Mouse (Mus musculus) liver, postnatal 0 days (tissue): ENCODE data around the gene Esr1. TPM values are rescaled to one million over a fixed set of nuclear protein-coding genes. Genes with fewer than 3 reads are reported as not detected.

Experiments
- ATAC-seq: fragments of 200-750 bp; cut with Nextera tagmentation; 2 replicates; pipeline ENCODE4 v1.8.0; 2017; ENCODE audit warnings: mild to moderate bottlenecking, moderate library complexity
- DNase-seq: peaks from one replicate; pipeline ENCODE4 v3.0.0-alpha.2; 2016
- H3K27ac ChIP-seq: fragments of 300-500 bp; sonication (generic); 2 replicates; pipeline ENCODE4 v1.5.1; 2014; ENCODE audit warnings: antibody characterized with exemption, moderate library complexity, mild to moderate bottlenecking, low read depth
- H3K27me3 ChIP-seq: fragments of 300-500 bp; sonication (generic); 2 replicates; pipeline ENCODE4 v1.6.1; 2014; ENCODE audit warnings: low read length, control low read depth, mixed read lengths; ENCODE audit not compliant: insufficient read depth
- H3K36me3 ChIP-seq: fragments of 300-500 bp; sonication (generic); replicated peaks from 2 replicates; pipeline ENCODE4 v1.6.1; 2014; ENCODE audit warnings: mild to moderate bottlenecking, control low read depth, low read length, moderate library complexity, mixed read lengths; ENCODE audit not compliant: insufficient read depth
- H3K4me1 ChIP-seq: fragments of 300-500 bp; sonication (generic); 2 replicates; pipeline ENCODE4 v1.6.1; 2014; ENCODE audit warnings: antibody characterized with exemption, mild to moderate bottlenecking, control low read depth; ENCODE audit not compliant: insufficient read depth
- H3K4me2 ChIP-seq: fragments of 300-500 bp; sonication (generic); 2 replicates; pipeline ENCODE4 v1.6.1; 2014; ENCODE audit warnings: low read depth, mild to moderate bottlenecking, low read length, moderate library complexity, mixed read lengths
- H3K4me3 ChIP-seq: fragments of 300-500 bp; sonication (generic); 2 replicates; pipeline ENCODE4 v1.5.1; 2014; ENCODE audit warnings: low read depth, low read length
- H3K9ac ChIP-seq: fragments of 300-500 bp; sonication (generic); replicated peaks from 2 replicates; pipeline ENCODE4 v1.6.1; 2014; ENCODE audit warnings: mild to moderate bottlenecking, moderate library complexity
- H3K9me3 ChIP-seq: fragments of 300-500 bp; sonication (generic); 2 replicates; pipeline ENCODE4 v1.6.1; 2016; ENCODE audit warnings: mild to moderate bottlenecking, control low read depth, low read length, mixed read lengths
- CTCF ChIP-seq: sonication (generic); IDR thresholded peaks from 2 replicates; pipeline ENCODE4 v1.5.1; 2016; ENCODE audit warnings: antibody characterized with exemption, low read depth
- EP300 ChIP-seq: IDR thresholded peaks from 2 replicates; pipeline ENCODE4 v1.6.1; 2016; ENCODE audit warnings: antibody characterized with exemption, low read depth, mild to moderate bottlenecking
- WGBS: fragments of 180-500 bp; shearing (Covaris S2); extraction: QIAGEN DNeasy Blood & Tissue Kit; methylation state at CpG from one replicate; pipeline ENCODE4 v1.1.7; 2014; ENCODE audit not compliant: insufficient replicate concordance; 5-methylcytosine and 5-hydroxymethylcytosine counted together
- polyA plus RNA-seq: library from polyadenylated mRNA; unstranded; fragments of >200 nt; fragmentation: Nextera tagmentation; extraction: Ambion mirVana; gene quantifications from 2 replicates; pipeline ENCODE4 v1.2.1, GENCODE M21; 2015

The Esr1 gene
- polyA plus RNA-seq, 1 experiment from 2014 or later, result 1.0 TPM

DNA sequence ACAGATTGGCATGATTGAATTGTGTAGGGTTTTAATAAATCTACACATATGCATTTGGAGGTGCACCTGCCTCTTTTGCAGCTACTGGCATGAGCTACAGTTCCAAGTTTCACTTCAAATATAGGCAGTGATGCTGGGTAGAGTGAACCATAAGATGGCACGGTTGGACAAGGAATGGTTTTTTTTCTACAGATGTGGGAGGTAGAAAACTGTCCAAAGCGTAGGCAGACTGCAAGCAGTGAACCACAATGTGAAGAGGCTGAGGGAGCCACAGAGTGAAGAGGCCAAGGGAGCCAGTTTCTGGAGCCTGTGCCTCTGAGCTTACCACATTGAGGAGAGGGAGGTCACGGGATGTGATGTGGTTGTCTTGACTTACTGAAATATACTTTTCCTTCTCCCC lies 238.5 kb downstream of the Esr1 start:
- H3K4me3 ChIP-seq, result no peak overlapping the region
- no peaks in the 10 kb centered on the region for H3K36me3 ChIP-seq
- H3K27ac ChIP-seq, result no peak overlapping the region
- DNase-seq (no peak), ATAC-seq (no peak)
- no peak for TF ChIP-seq CTCF
- TF ChIP-seq EP300, result no peak
- 72% methylated on average over 3 of the region's 3 CpGs for WGBS
- H3K4me1 ChIP-seq, result no peaks in the 10 kb centered on the region
- H3K4me2 ChIP-seq, result no peak overlapping the region
- no peaks in the 10 kb centered on the region for H3K27me3 ChIP-seq
- H3K9ac ChIP-seq, result no peak overlapping the region
- no peaks in the 10 kb centered on the region for H3K9me3 ChIP-seq

DNA sequence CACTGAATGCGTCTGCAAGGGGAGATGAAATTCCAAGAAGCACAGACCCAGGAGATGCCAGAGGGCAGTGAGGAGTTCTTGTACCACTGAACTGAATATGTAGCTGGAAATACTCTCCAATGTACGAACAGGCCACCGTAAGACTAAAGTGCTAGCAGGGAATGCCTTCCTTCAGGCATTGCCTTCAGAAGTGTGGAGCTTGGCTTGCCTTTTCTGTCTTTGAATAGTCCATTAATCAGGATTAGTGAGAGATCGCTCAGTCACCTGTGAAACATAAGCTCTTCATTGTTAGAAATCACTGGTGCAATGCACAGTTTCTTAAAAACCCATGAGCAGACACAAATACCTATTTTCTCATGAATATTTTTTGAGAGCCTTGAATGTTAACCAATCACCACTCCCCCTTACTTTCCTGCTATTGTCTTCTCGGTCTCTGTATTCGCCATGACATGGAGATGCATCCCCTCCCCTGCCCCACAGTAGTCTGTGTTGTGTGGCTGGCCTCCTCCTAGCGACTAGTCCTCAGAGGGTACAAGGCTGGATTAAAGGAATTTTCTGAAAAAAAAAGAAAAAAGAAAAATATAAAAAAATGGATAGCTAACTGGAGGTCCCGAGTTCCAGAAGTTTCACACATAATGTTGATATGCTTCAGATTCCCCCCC lies 263.8 kb downstream of the Esr1 start:
- H3K4me1 ChIP-seq, result no peaks in the 10 kb centered on the region
- ATAC-seq (no peak), DNase-seq (no peak)
- no peaks in the 10 kb centered on the region for H3K36me3 ChIP-seq
- H3K27ac ChIP-seq, result no peak overlapping the region
- H3K9me3 ChIP-seq, result no peaks in the 10 kb centered on the region
- no peak for TF ChIP-seq CTCF
- TF ChIP-seq EP300, result no peak
- H3K9ac ChIP-seq, result no peak overlapping the region
- WGBS, result 71% methylated on average over 8 of the region's 8 CpGs
- no peaks in the 10 kb centered on the region for H3K27me3 ChIP-seq
- H3K4me2 ChIP-seq, result no peak overlapping the region
- H3K4me3 ChIP-seq, result no peak overlapping the region

DNA sequence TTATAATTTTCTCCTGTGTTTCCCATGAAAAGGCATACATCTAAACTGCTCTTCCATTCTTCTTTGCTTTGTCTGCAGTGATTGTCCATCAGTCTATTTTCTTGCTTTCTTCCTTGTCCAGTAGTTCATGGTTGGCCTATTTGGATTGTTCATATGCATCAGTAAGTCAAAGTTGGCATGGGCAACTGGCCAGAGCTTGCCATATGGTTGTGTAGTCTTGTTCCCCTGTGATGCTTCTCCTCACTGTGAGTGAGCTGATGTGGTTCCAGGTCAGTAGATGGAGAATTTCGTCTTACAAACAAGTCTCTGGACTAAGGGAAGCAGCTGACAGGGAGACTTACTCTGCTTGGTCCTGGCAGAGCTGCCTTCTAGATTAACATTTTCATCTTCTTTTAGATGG lies 270.0 kb downstream of the Esr1 start:
- 65% methylated on average over 1 of the region's 1 CpGs for WGBS
- DNase-seq (no peak), ATAC-seq (no peak)
- TF ChIP-seq EP300, result no peak
- H3K27ac ChIP-seq, result no peak overlapping the region
- H3K4me3 ChIP-seq, result no peak overlapping the region
- H3K9me3 ChIP-seq, result no peaks in the 10 kb centered on the region
- H3K9ac ChIP-seq, result no peak overlapping the region
- H3K36me3 ChIP-seq, result no peaks in the 10 kb centered on the region
- H3K27me3 ChIP-seq, result no peaks in the 10 kb centered on the region
- no peaks in the 10 kb centered on the region for H3K4me1 ChIP-seq
- no peak overlapping the region for H3K4me2 ChIP-seq

DNA sequence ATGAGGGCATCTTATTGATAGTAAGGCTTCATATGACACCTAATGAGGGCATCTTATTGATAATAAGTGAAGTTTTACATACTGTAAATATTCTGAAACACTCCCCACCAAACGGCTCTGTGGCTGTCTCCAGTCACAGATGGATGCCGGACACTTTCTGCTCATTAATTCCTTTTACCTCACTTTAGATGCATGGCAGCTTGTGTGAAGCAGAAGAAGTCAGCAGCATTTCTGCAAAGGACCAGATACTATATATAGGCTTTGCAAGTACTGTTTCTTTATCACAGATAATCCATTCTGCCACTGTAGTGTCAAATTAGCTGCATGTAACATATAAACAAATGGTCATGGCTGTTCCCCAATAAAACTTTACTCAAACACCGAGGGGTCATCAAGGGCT lies 274.1 kb downstream of the Esr1 start:
- TF ChIP-seq CTCF, result no peak
- no peak for TF ChIP-seq EP300
- Histone ChIP-seq H3K4me1 (no peaks in the 10 kb centered on the region), H3K36me3 (no peaks in the 10 kb centered on the region), H3K4me3 (no peak overlapping the region), H3K9me3 (no peaks in the 10 kb centered on the region), H3K27ac (no peak overlapping the region), H3K9ac (no peak overlapping the region), H3K27me3 (no peaks in the 10 kb centered on the region), H3K4me2 (no peak overlapping the region)
- 71% methylated on average over 3 of the region's 3 CpGs for WGBS
- ATAC-seq, result no peak
- DNase-seq, result no peak

DNA sequence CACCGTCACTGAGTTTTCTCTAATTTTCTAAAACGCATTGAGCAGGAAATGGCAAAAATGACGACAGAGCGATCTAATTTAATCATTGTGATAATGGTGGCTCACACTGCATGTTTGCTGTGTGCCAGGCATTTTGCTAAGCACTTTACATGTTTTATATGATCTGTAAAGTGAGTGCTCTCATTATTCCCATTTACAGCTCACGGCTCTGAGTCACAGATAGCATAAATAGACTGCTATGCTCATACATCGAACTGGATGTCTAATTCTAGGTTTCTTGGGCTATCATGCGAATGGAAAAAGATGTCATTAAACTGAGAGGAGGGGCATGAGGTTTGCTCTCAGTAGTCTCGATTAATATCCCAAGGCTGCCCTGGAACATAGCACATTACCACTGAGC lies 274.6 kb downstream of the Esr1 start:
- ATAC-seq (no peak), DNase-seq (no peak)
- WGBS, result 77% methylated on average over 8 of the region's 8 CpGs

DNA sequence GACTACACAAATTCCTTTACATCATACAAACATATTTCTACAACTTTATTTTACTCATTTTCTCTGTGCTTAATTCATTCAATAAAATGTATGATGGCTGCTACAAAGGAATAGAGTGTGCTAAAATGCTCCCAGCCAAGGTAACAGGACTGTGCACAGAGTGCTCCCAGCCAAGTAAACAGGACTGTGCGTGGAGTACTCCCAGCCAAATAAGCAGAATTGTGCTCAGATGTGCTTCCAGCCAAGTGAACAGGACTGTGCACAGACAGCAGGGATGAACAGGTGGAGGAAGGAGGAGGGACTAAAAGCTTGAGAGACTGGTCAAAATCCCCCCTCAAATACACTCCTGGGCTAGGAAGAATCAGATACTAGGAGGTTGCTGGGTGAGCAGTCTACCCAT lies 282.1 kb downstream of the Esr1 start:
- no peaks in the 10 kb centered on the region for H3K36me3 ChIP-seq
- no peaks in the 10 kb centered on the region for H3K27me3 ChIP-seq
- no peak overlapping the region for H3K27ac ChIP-seq
- no peak overlapping the region for H3K4me2 ChIP-seq
- H3K4me3 ChIP-seq, result no peak overlapping the region
- 33% methylated on average over 1 of the region's 1 CpGs for WGBS
- H3K4me1 ChIP-seq, result no peaks in the 10 kb centered on the region
- no peak overlapping the region for H3K9ac ChIP-seq
- H3K9me3 ChIP-seq, result no peaks in the 10 kb centered on the region
- ATAC-seq (no peak), DNase-seq (no peak)
- no peak for TF ChIP-seq CTCF
- no peak for TF ChIP-seq EP300

More for the DNA sequence above, 274.6 kb downstream of the Esr1 start:
- Histone ChIP-seq H3K4me1 (no peaks in the 10 kb centered on the region), H3K9ac (no peak overlapping the region), H3K4me3 (no peak overlapping the region), H3K36me3 (no peaks in the 10 kb centered on the region), H3K4me2 (no peak overlapping the region), H3K27me3 (no peaks in the 10 kb centered on the region), H3K27ac (no peak overlapping the region), H3K9me3 (no peaks in the 10 kb centered on the region)
- TF ChIP-seq CTCF (no peak), EP300 (no peak)

DNA sequence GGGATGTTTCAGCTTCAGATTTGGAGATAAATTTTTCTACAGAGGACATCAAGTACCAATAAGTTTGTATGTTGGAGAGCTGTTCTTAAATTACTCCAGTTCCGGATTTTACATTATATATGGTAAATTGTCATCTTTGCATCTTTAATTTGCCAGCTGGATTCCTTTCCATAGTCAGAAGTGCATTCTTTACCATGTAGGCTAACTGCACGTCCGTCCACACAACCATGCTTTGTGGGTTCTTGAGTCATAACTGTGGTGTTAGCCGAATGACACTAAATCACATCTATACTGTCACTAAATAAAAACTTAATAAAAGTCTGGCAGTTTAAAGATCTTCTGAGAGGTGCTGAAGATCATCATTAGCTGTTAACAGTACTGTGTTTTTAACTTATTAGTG lies 286.4 kb downstream of the Esr1 start:
- 71% methylated on average over 4 of the region's 4 CpGs for WGBS
- H3K36me3 ChIP-seq, result no peaks in the 10 kb centered on the region
- ATAC-seq (no peak), DNase-seq (no peak)
- no peaks in the 10 kb centered on the region for H3K4me1 ChIP-seq
- H3K9ac ChIP-seq, result no peak overlapping the region
- no peak overlapping the region for H3K4me3 ChIP-seq
- H3K27ac ChIP-seq, result no peak overlapping the region
- no peak overlapping the region for H3K4me2 ChIP-seq
- H3K27me3 ChIP-seq, result no peaks in the 10 kb centered on the region
- TF ChIP-seq EP300 (no peak), CTCF (no peak)
- no peaks in the 10 kb centered on the region for H3K9me3 ChIP-seq
